Comparison of ENCODE assay signal across 8 mouse cellular contexts in genomic region chr12:8973820-8974465, GRCm38 (mm10). TPM values are rescaled to one million over a fixed set of nuclear protein-coding genes. Genes with fewer than 3 reads are reported as not detected.
A peak's percentile ranks its signal among the peaks of the same experiment; 100 is the strongest.
DNase-seq lines count a peak whose midpoint lies in the region; ATAC-seq lines count a peak whose summit lies in the region.

Gene Wdr35 (plus strand): TSS chr12:8973892.

- H3K36me3 ChIP-seq in hindbrain, embryonic 15.5 days = no peaks in the 10 kb centered on the region

- peak within 1 kb of the TSS; percentile 86 for H3K27ac ChIP-seq in hindbrain, embryonic 15.5 days (replicated peaks)

- DNase-seq in ZHBTc4 (ENCODE audit: low read depth, low spot score) = peak; percentile 94
- peak; percentile 79 to 90 for DNase-seq in cerebellum, postnatal 4 days (ENCODE audit: low spot score in 2 of 2)
- peak; percentile 89 to 94 for DNase-seq in frontal cortex, postnatal 36 days (ENCODE audit: low spot score in 2 of 2)
- peak; percentile 83 for DNase-seq in left cerebral cortex, adult 11 months (ENCODE audit: low spot score)
- DNase-seq in lung, postnatal 36 days = peak; percentile 93
- DNase-seq in retina, embryonic 14.5 days (ENCODE audit: low spot score) = peak; percentile 92
- peak; percentile 91 to 93 for DNase-seq in thymus, postnatal 36 days

- H3K4me3 ChIP-seq in hindbrain, embryonic 15.5 days = peak within 1 kb of the TSS; percentile 52

- H3K4me2 ChIP-seq in hindbrain, embryonic 15.5 days = peak within 1 kb of the TSS; percentile 70

- H3K9ac ChIP-seq in hindbrain, embryonic 15.5 days = peak within 1 kb of the TSS; percentile 56

- no peaks in the 10 kb centered on the region for H3K27me3 ChIP-seq in hindbrain, embryonic 15.5 days

- H3K4me1 ChIP-seq in hindbrain, embryonic 15.5 days (replicated peaks) = peaks cover 21% of the 10 kb centered on the region

- H3K9me3 ChIP-seq in hindbrain, embryonic 15.5 days = no peaks in the 10 kb centered on the region

- ATAC-seq in hindbrain, embryonic 15.5 days (ENCODE audit: low FRiP score, low read depth) = peak; percentile 99

- under 1% methylated on average over 45 of the region's 45 CpGs for WGBS in hindbrain, embryonic 15.5 days

RNA-seq across cellular contexts. Expression of gene Wdr35, which starts in this region (rescaled TPM):
- 21.7 and 22.5 TPM in 2 replicates for polyA plus RNA-seq in hindbrain, embryonic 15.5 days (2015; fragmentation: Nextera tagmentation; extraction: Ambion mirVana)

Comparison
In these comparisons a context has a peak if more than half of its experiments do, and no peak if none do; other contexts are left out.
1. Peak in every context shown above with its lines: DNase-seq, ATAC-seq, H3K4me3 ChIP-seq and H3K27ac ChIP-seq.